Mouse (Mus musculus) midbrain, embryonic 14.5 days (tissue): ENCODE measurements at regions not wholly inside any gene's neighbourhood (a gene's known extent, or its start where the extent isn't known, plus 50 kb on each side); places are given as distances from the start of the nearest gene placed in this dataset.

Experiments used
- ATAC-seq: fragments of 200-750 bp; cut with Nextera tagmentation; 2 replicates; pipeline ENCODE4 v1.8.0; 2017; ENCODE audit warnings: moderate number of reproducible peaks, moderate library complexity; ENCODE audit not compliant: low FRiP score, low TSS enrichment
- DNase-seq: peaks from one replicate; pipeline ENCODE4 v3.0.0-alpha.2; 2015
- H3K27ac ChIP-seq: fragments of 300-500 bp; sonication (generic); replicated peaks from 2 replicates; pipeline ENCODE4 v1.5.1; 2014; ENCODE audit warnings: mild to moderate bottlenecking, low read depth, low read length, moderate library complexity
- H3K27me3 ChIP-seq: fragments of 300-500 bp; sonication (generic); 2 replicates; pipeline ENCODE4 v1.6.1; 2014; ENCODE audit warnings: low read length, control low read depth, mixed read lengths; ENCODE audit not compliant: control insufficient read depth, insufficient read depth
- H3K36me3 ChIP-seq: fragments of 300-500 bp; sonication (generic); 2 replicates; pipeline ENCODE4 v1.6.1; 2014; ENCODE audit warnings: low read length, control low read depth; ENCODE audit not compliant: control insufficient read depth, insufficient read depth
- H3K4me1 ChIP-seq: fragments of 300-500 bp; sonication (generic); 2 replicates; pipeline ENCODE4 v1.6.1; 2014; ENCODE audit warnings: mild to moderate bottlenecking, antibody characterized with exemption, low read length, control low read depth; ENCODE audit not compliant: control insufficient read depth, insufficient read depth
- H3K4me2 ChIP-seq: fragments of 300-500 bp; sonication (generic); 2 replicates; pipeline ENCODE4 v1.6.1; 2014; ENCODE audit warnings: mild to moderate bottlenecking, low read length, moderate library complexity
- H3K4me3 ChIP-seq: fragments of 300-500 bp; sonication (generic); replicated peaks from 2 replicates; pipeline ENCODE4 v1.5.1; 2014; ENCODE audit warnings: low read depth, low read length
- H3K9ac ChIP-seq: fragments of 300-500 bp; sonication (generic); replicated peaks from 2 replicates; pipeline ENCODE4 v1.6.1; 2014; ENCODE audit warnings: mild to moderate bottlenecking, low read length, moderate library complexity
- H3K9me3 ChIP-seq: fragments of 300-500 bp; sonication (generic); 2 replicates; pipeline ENCODE4 v1.6.1; 2016; ENCODE audit warnings: low read length, control low read depth, mixed read lengths; ENCODE audit not compliant: control insufficient read depth
- WGBS: fragments of 180-500 bp; shearing (Covaris S2); extraction: QIAGEN DNeasy Blood & Tissue Kit; methylation state at CpG from one replicate; pipeline ENCODE4 v1.1.7; 2014; 5-methylcytosine and 5-hydroxymethylcytosine counted together

DNA sequence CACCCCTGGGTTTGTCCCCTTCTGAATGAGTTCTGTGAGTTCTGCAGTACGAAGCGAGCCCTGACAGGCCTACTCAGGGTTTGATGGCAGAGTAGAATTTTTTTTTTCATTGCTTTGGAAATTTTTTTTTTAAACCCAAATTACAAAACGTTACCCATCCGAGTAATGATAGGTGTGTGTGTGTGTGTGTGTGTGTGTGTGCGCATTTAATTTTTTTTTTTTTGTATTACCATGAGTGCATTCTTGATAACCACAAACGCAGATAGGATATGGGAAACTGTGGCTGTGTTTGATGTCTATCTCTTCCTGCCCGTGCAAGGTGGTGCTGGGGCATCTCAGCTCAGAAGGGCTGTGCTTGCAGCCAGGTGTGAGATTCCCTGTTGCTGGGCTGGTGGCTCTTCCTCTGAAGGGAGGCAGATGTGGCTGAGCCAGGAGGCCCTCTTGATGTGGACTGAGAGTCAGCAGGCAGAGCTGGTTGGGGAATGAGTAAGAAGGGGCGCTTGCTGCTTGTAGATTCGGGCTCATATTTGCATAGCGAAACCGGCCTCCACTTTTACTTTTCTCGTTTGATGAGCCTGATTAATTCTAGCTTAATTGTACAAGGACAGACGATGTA, 160.7 kb upstream of the Ubr2 start:
- Histone ChIP-seq H3K4me1 (peaks cover 6% of the 10 kb centered on the region; the same call in 1 of the 2 replicates), H3K9ac (no peak overlapping the region), H3K4me2 (no peak overlapping the region), H3K4me3 (no peak overlapping the region), H3K27ac (no peak overlapping the region), H3K27me3 (no peaks in the 10 kb centered on the region), H3K9me3 (no peaks in the 10 kb centered on the region), H3K36me3 (0 out of 2 replicates have a peak, but pooled peaks cover 6% of the 10 kb centered on the region)
- DNase-seq (no peak), ATAC-seq (no peak)
- WGBS: 94% methylated on average over 13 of the region's 13 CpGs

DNA sequence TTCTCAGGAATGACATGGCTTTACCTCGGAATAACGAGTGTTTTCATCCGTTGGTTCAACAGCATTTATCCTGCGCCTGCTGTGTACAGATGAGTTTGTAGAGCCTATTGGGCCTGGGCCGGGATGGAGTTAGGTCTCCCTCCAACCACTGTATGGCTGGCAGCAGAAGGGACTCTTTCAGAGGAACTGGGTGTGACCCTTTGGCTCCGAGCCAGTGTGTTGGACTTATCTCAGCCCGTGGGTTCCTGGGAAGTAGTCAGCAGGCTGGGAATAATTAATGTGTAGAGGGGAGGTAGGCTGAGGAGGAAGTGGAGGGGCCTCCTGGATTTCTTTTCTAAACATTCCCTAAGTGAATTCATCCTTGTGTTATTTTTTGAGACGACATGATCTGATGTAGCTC, 157.7 kb upstream of the Ubr2 start:
- WGBS: 65% methylated on average over 8 of the region's 8 CpGs
- Histone ChIP-seq H3K4me3 (no peak overlapping the region), H3K4me2 (no peak overlapping the region), H3K27me3 (no peaks in the 10 kb centered on the region), H3K27ac (peak overlapping the region; percentile 60), H3K9ac (no peak overlapping the region), H3K36me3 (0 out of 2 replicates have a peak, but pooled peaks cover 6% of the 10 kb centered on the region), H3K4me1 (peaks cover 11% of the 10 kb centered on the region), H3K9me3 (no peaks in the 10 kb centered on the region)
- DNase-seq: peak; percentile 51
- ATAC-seq: no peak

DNA sequence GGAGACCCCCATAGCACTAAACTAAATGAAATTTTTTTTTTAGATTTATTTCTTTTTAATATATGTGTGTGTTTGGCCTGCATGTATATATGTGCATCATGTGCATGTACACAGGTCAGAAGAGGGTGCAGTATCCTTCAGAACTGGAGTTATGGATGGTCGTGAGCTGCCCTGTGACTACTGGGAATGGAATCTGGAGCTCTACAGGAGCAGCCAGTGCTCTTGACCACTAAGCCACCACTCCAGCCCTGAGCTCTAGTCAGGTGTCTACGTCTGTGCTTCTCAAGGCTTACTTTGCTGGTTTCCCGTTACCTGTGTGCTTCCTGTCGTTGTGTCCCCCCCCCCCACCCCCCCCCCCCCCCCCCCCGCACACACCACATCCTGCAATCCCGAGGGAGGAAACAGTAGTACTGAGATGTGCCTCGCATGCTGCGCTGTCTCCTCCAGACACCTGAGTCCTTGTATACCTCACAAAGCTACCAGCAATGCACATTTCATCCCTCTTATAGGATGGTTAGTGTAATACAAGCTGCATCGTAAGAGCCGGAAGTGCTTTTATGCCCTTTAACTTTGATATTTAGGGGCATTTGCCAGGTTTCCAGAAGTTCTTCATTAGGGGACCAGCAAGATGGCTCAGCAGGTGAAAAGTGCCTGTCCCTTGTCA, 153.5 kb upstream of the Ubr2 start:
- Histone ChIP-seq H3K36me3 (0 out of 2 replicates have a peak, but pooled peaks cover 3% of the 10 kb centered on the region), H3K9me3 (no peaks in the 10 kb centered on the region), H3K4me2 (no peak overlapping the region), H3K9ac (no peak overlapping the region), H3K27me3 (no peaks in the 10 kb centered on the region), H3K27ac (no peak overlapping the region), H3K4me1 (peaks cover 11% of the 10 kb centered on the region), H3K4me3 (no peak overlapping the region)
- WGBS: 85% methylated on average over 9 of the region's 10 CpGs
- ATAC-seq: no peak
- DNase-seq: no peak

GRCm38 (mm10) chr17:47162459-47162858, 152.1 kb upstream of the Ubr2 start:
- WGBS: 50% methylated on average over 2 of the region's 2 CpGs
- H3K4me1 ChIP-seq: peaks cover 7% of the 10 kb centered on the region
- no peaks in the 10 kb centered on the region for H3K36me3 ChIP-seq
- H3K9me3 ChIP-seq: no peaks in the 10 kb centered on the region
- ATAC-seq (no peak), DNase-seq (no peak)
- H3K4me2 ChIP-seq: no peak overlapping the region
- no peak overlapping the region for H3K4me3 ChIP-seq
- H3K9ac ChIP-seq: no peak overlapping the region
- no peaks in the 10 kb centered on the region for H3K27me3 ChIP-seq
- no peak overlapping the region for H3K27ac ChIP-seq

GRCm38 (mm10) chr17:47156237-47156636, 145.9 kb upstream of the Ubr2 start:
- WGBS: 91% methylated on average over 11 of the region's 11 CpGs
- Histone ChIP-seq H3K4me3 (no peak overlapping the region), H3K9ac (no peak overlapping the region), H3K27ac (no peak overlapping the region), H3K27me3 (no peaks in the 10 kb centered on the region), H3K9me3 (no peaks in the 10 kb centered on the region), H3K4me1 (peaks cover 20% of the 10 kb centered on the region; the same call in 1 of the 2 replicates), H3K36me3 (0 out of 2 replicates have a peak, but pooled peaks cover 3% of the 10 kb centered on the region), H3K4me2 (no peak overlapping the region)
- ATAC-seq (no peak), DNase-seq (no peak)

DNA sequence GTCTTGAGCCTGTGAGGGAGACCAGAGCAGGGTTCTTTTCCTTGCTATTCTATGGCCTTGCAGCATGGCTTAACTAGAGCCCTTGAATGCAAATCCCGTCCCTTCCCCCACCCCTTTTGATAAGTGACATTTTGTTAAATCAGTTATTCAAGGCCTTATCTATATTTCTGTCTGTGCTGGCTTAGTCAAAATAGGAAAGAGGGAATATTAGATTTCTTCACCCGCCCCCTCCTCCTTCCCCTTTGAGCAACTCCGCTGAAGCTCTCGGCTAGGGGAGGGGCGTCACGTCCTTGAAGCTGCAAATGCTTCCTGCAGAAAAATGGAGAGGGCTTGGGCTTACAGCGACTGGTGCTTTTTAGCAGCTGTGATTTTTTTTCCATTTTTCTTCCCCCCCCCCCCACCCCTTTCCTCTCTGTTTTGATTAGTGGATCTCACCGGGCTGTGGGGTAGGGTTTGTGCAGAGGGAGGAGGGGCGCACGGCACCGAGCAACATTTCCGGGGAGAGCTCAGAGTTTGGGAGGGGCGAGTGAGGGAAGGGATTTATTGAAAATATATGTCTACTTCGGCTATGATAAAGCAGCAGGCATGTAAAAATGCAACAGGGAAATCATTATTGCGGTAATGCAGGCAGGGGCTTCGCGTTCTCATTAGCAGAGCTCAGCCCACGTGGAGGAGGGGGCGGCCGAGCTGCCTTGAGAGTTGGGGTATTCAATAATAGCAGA, 141.4 kb upstream of the Ubr2 start:
- 19% methylated on average over 20 of the region's 20 CpGs for WGBS
- 0 out of 2 replicates have a peak, but pooled peaks cover 3% of the 10 kb centered on the region for H3K36me3 ChIP-seq
- peak overlapping the region; percentile 54 for H3K4me2 ChIP-seq
- peak overlapping the region; percentile 30 for H3K4me3 ChIP-seq
- H3K27me3 ChIP-seq: no peaks in the 10 kb centered on the region
- peak overlapping the region; percentile 89 for H3K27ac ChIP-seq
- ATAC-seq (peak; percentile 83), DNase-seq (peak; percentile 84)
- peaks cover 30% of the 10 kb centered on the region for H3K4me1 ChIP-seq
- H3K9ac ChIP-seq: peak overlapping the region; percentile 50
- H3K9me3 ChIP-seq: no peaks in the 10 kb centered on the region

DNA sequence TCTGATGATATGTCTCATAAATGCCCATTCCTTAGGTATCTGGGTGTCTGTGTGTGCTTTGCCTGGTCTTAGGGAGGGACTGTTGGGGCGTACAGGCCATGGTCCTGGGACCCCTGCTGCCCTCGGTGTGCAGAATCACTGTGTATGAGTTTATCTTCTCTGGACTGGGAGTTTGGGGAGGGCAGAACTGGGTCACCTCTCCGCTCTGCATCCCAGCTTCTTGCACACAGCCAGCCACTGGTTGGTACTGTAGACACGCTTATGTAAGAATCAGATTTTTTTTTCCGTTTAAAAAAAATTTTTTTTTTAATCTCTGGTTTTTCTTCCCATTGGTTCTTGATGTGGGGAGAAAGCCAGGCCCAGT, 140.8 kb upstream of the Ubr2 start:
- H3K9me3 ChIP-seq: no peaks in the 10 kb centered on the region
- 50% methylated on average over 5 of the region's 5 CpGs for WGBS
- ATAC-seq (0 out of 2 replicates have a peak, but pooled peaks have one; percentile 29), DNase-seq (no peak)
- H3K36me3 ChIP-seq: 0 out of 2 replicates have a peak, but pooled peaks cover 3% of the 10 kb centered on the region
- peaks cover 30% of the 10 kb centered on the region for H3K4me1 ChIP-seq
- H3K4me2 ChIP-seq: peak overlapping the region; percentile 54
- no peaks in the 10 kb centered on the region for H3K27me3 ChIP-seq
- peak overlapping the region; percentile 30 for H3K4me3 ChIP-seq
- peak overlapping the region; percentile 89 for H3K27ac ChIP-seq
- peak overlapping the region; percentile 50 for H3K9ac ChIP-seq

- WGBS: 91% methylated on average over 6 of the region's 6 CpGs
- H3K4me2 ChIP-seq: peak overlapping the region; percentile 54
- no peaks in the 10 kb centered on the region for H3K9me3 ChIP-seq
- peak overlapping the region; percentile 50; the same call in 1 of the 2 replicates for H3K9ac ChIP-seq
- no peaks in the 10 kb centered on the region for H3K27me3 ChIP-seq
- H3K27ac ChIP-seq: peak overlapping the region; percentile 89
- no peak for ATAC-seq
- H3K36me3 ChIP-seq: 0 out of 2 replicates have a peak, but pooled peaks cover 3% of the 10 kb centered on the region
- DNase-seq: no peak
- no peak overlapping the region for H3K4me3 ChIP-seq
- peaks cover 30% of the 10 kb centered on the region for H3K4me1 ChIP-seq
Observed at GRCm38 (mm10) chr17:47150636-47151035, 140.3 kb upstream of the Ubr2 start.
